Mouse (Mus musculus): Measurements from ENCODE around the gene Ifna14. TPM values are rescaled to one million over a fixed set of nuclear protein-coding genes. Genes with fewer than 3 reads are reported as not detected.

Ifna14 gene
- polyA plus RNA-seq (2015; fragmentation: Nextera tagmentation; extraction: Ambion mirVana): not detected in 2 replicates

DNA sequence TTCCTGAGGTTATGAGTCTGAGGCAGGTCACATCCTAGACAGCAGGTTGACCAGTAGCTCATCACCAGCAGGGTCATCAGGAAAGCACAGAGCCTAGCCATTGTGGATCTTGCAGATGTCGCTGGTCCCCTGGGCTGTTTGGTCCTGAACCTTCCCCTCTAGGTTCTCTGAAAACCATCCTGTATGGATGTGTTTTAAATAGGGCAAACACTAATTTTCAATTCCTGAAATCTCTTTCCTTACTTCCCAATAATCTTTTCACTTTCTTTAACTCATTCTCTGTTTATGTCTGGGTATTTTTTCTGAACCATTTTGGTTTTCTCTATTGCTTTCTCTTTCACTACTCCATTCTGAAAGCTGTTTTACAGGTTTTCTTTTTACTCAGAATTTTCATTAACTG lies at the start of gene Ifna14:
Ifna14 (minus strand) TSS at position 101 of the 400 bp plus-strand sequence.

GRCm38 (mm10) chr4:88603276-88603675 lies 31.7 kb upstream of the Ifna14 start, which contains the start of gene Ifna12:
Ifna12 (minus strand) TSS chr4:88603376.

GRCm38 (mm10) chr4:88592285-88592684 lies 20.7 kb upstream of the Ifna14 start, which contains the start of gene Ifna9:
Ifna9 (minus strand) TSS chr4:88592385.

DNA sequence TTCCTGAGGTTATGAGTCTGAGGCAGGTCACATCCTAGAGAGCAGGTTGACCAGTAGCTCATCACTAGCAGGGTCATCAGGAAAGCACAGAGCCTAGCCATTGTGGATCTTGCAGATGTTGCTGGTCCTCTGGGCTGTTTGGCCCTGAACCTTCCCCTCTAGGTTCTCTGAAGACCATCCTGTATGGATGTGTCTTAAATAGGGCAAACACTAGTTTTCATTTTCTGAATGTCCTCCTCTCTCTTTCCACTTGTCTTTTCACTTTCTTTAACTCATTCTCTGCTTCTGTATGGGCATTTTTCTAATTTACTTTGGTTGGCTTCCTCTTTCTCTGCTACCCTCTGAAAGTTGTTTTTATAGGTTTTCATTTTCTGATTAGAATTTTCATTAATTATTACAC lies 13.5 kb downstream of the Ifna14 start, which contains the start of gene Ifna15:
Ifna15 (minus strand) TSS at position 101 of the 400 bp plus-strand sequence.

GRCm38 (mm10) chr4:88522674-88523073 lies 48.9 kb downstream of the Ifna14 start, which contains the start of gene Ifnb1:
Ifnb1 (minus strand) TSS chr4:88522774.

Other genes starting within 250 kb of the Ifna14 start
- gene Hacd4, start 132.9 kb downstream of the Ifna14 start, polyA plus RNA-seq (2015; fragmentation: Nextera tagmentation; extraction: Ambion mirVana): 6.1 and 7.3 TPM in 2 replicates
- not detected in 2 replicates for gene Ifnb1, start 49.0 kb downstream of the Ifna14 start, polyA plus RNA-seq (2015; fragmentation: Nextera tagmentation; extraction: Ambion mirVana)
- not detected in 2 replicates for gene Ifna15, start 13.6 kb downstream of the Ifna14 start, polyA plus RNA-seq (2015; fragmentation: Nextera tagmentation; extraction: Ambion mirVana)
- gene Ifna9, start 20.6 kb upstream of the Ifna14 start, polyA plus RNA-seq (2015; fragmentation: Nextera tagmentation; extraction: Ambion mirVana): not detected in 2 replicates
- gene Ifna12, start 31.6 kb upstream of the Ifna14 start, polyA plus RNA-seq (2015; fragmentation: Nextera tagmentation; extraction: Ambion mirVana): not detected in 2 replicates
- gene C87499, start 62.6 kb upstream of the Ifna14 start, polyA plus RNA-seq (2015; fragmentation: Nextera tagmentation; extraction: Ambion mirVana): not detected in 2 replicates
- not detected in 2 replicates for gene Ifna13, start 72.7 kb upstream of the Ifna14 start, polyA plus RNA-seq (2015; fragmentation: Nextera tagmentation; extraction: Ambion mirVana)
- not detected in 2 replicates for gene Ifna16, start 105.1 kb upstream of the Ifna14 start, polyA plus RNA-seq (2015; fragmentation: Nextera tagmentation; extraction: Ambion mirVana)
- gene Ifna2, start 112.1 kb upstream of the Ifna14 start, polyA plus RNA-seq (2015; fragmentation: Nextera tagmentation; extraction: Ambion mirVana): not detected in 2 replicates
- gene Ifnab, start 119.6 kb upstream of the Ifna14 start, polyA plus RNA-seq (2015; fragmentation: Nextera tagmentation; extraction: Ambion mirVana): not detected in 2 replicates
- gene Gm26566, start 150.0 kb upstream of the Ifna14 start, polyA plus RNA-seq (2015; fragmentation: Nextera tagmentation; extraction: Ambion mirVana): 0.13 and 0.36 TPM in 2 replicates
- gene Klhl9, start 150.7 kb upstream of the Ifna14 start, polyA plus RNA-seq (2015; fragmentation: Nextera tagmentation; extraction: Ambion mirVana): 48.9 and 52.6 TPM in 2 replicates
- not detected in 2 replicates for gene Gm13271, start 183.1 kb upstream of the Ifna14 start, polyA plus RNA-seq (2015; fragmentation: Nextera tagmentation; extraction: Ambion mirVana)
- gene Gm13283, start 188.3 kb upstream of the Ifna14 start, polyA plus RNA-seq (2015; fragmentation: Nextera tagmentation; extraction: Ambion mirVana): 0.15 and 0.18 TPM in 2 replicates
- 0.15 TPM in 1 of 2 replicates, not detected in the other for gene Gm13290, start 202.0 kb upstream of the Ifna14 start, polyA plus RNA-seq (2015; fragmentation: Nextera tagmentation; extraction: Ambion mirVana)
- not detected in 2 replicates for gene Gm13289, start 205.1 kb upstream of the Ifna14 start, polyA plus RNA-seq (2015; fragmentation: Nextera tagmentation; extraction: Ambion mirVana)
- not detected in 2 replicates for gene Gm13272, start 208.1 kb upstream of the Ifna14 start, polyA plus RNA-seq (2015; fragmentation: Nextera tagmentation; extraction: Ambion mirVana)
- 0.26 and 0.27 TPM in 2 replicates for gene Ifnz, start 210.3 kb upstream of the Ifna14 start, polyA plus RNA-seq (2015; fragmentation: Nextera tagmentation; extraction: Ambion mirVana)
- not detected in 2 replicates for gene Gm13276, start 213.9 kb upstream of the Ifna14 start, polyA plus RNA-seq (2015; fragmentation: Nextera tagmentation; extraction: Ambion mirVana)
- gene Gm13277, start 216.8 kb upstream of the Ifna14 start, polyA plus RNA-seq (2015; fragmentation: Nextera tagmentation; extraction: Ambion mirVana): not detected in 2 replicates
- not detected in 2 replicates for gene Gm13278, start 219.8 kb upstream of the Ifna14 start, polyA plus RNA-seq (2015; fragmentation: Nextera tagmentation; extraction: Ambion mirVana)
- not detected in 2 replicates for gene Gm13275, start 222.7 kb upstream of the Ifna14 start, polyA plus RNA-seq (2015; fragmentation: Nextera tagmentation; extraction: Ambion mirVana)
- not detected in 2 replicates for gene Gm13279, start 225.6 kb upstream of the Ifna14 start, polyA plus RNA-seq (2015; fragmentation: Nextera tagmentation; extraction: Ambion mirVana)
- 0.47 and 1.0 TPM in 2 replicates for gene Gm13285, start 227.9 kb upstream of the Ifna14 start, polyA plus RNA-seq (2015; fragmentation: Nextera tagmentation; extraction: Ambion mirVana)
- not detected in 2 replicates for gene Gm13287, start 231.5 kb upstream of the Ifna14 start, polyA plus RNA-seq (2015; fragmentation: Nextera tagmentation; extraction: Ambion mirVana)
- gene Gm13288, start 233.7 kb upstream of the Ifna14 start, polyA plus RNA-seq (2015; fragmentation: Nextera tagmentation; extraction: Ambion mirVana): 0.10 TPM in 1 of 2 replicates, not detected in the other
- gene Ifna7, start 244.4 kb upstream of the Ifna14 start, polyA plus RNA-seq (2015; fragmentation: Nextera tagmentation; extraction: Ambion mirVana): not detected in 2 replicates
- gene Ifna11, start 248.2 kb upstream of the Ifna14 start, polyA plus RNA-seq (2015; fragmentation: Nextera tagmentation; extraction: Ambion mirVana): not detected in 2 replicates